Mouse (Mus musculus) embryonic facial prominence, embryonic 11.5 days (tissue): ENCODE results near the gene Blvrb. TPM values are rescaled to one million over a fixed set of nuclear protein-coding genes. Genes with fewer than 3 reads are reported as not detected.

Experiments used
- ATAC-seq: fragments of 200-750 bp; cut with Nextera tagmentation; replicated peaks from 2 replicates; pipeline ENCODE4 v1.8.0; 2017; ENCODE audit warnings: low read depth; ENCODE audit not compliant: insufficient number of reproducible peaks, low FRiP score, low TSS enrichment
- DNase-seq: peaks from one replicate; pipeline ENCODE4 v3.0.0-alpha.2; 2015; ENCODE audit warnings: low spot score
- H3K27ac ChIP-seq: fragments of 300-500 bp; sonication (generic); replicated peaks from 2 replicates; pipeline ENCODE4 v1.5.1; 2014; ENCODE audit warnings: mild to moderate bottlenecking, low read depth, low read length, control low read depth
- H3K27me3 ChIP-seq: fragments of 300-500 bp; sonication (generic); 2 replicates; pipeline ENCODE4 v1.6.1; 2014; ENCODE audit warnings: mild to moderate bottlenecking, low read length, moderate library complexity, mixed read lengths; ENCODE audit not compliant: control insufficient read depth, insufficient read depth
- H3K36me3 ChIP-seq: fragments of 300-500 bp; sonication (generic); replicated peaks from 2 replicates; pipeline ENCODE4 v1.6.1; 2014; ENCODE audit warnings: low read depth, mild to moderate bottlenecking, low read length, moderate library complexity, mixed read lengths; ENCODE audit not compliant: control insufficient read depth, insufficient read depth
- H3K4me1 ChIP-seq: fragments of 300-500 bp; sonication (generic); 2 replicates; pipeline ENCODE4 v1.6.1; 2014; ENCODE audit warnings: low read length, mixed read lengths; ENCODE audit not compliant: control insufficient read depth, insufficient read depth
- H3K4me2 ChIP-seq: fragments of 300-500 bp; sonication (generic); 2 replicates; pipeline ENCODE4 v1.6.1; 2014; ENCODE audit warnings: low read depth, mild to moderate bottlenecking, control low read depth, low read length, moderate library complexity
- H3K4me3 ChIP-seq: fragments of 300-500 bp; sonication (generic); 2 replicates; pipeline ENCODE4 v1.5.1; 2014; ENCODE audit warnings: low read depth, low read length, control low read depth
- H3K9ac ChIP-seq: fragments of 300-500 bp; sonication (generic); replicated peaks from 2 replicates; pipeline ENCODE4 v1.6.1; 2014; ENCODE audit warnings: mild to moderate bottlenecking, control low read depth, low read length
- H3K9me3 ChIP-seq: fragments of 300-500 bp; sonication (generic); replicated peaks from 2 replicates; pipeline ENCODE4 v1.6.1; 2016; ENCODE audit warnings: mild to moderate bottlenecking, low read length, inconsistent platforms, mixed read lengths; ENCODE audit not compliant: control insufficient read depth
- WGBS: fragments of 180-500 bp; shearing (Covaris S2); extraction: QIAGEN DNeasy Blood & Tissue Kit; methylation state at CpG from one replicate; pipeline ENCODE4 v1.1.7; 2014; 5-methylcytosine and 5-hydroxymethylcytosine counted together
- polyA plus RNA-seq: library from polyadenylated mRNA; unstranded; fragments of >200 nt; fragmentation: Nextera tagmentation; extraction: Ambion mirVana; gene quantifications from 2 replicates; pipeline ENCODE4 v1.2.1, GENCODE M21; 2014

The Blvrb gene
- polyA plus RNA-seq, 1 experiment from 2014 or later, result 33.9 TPM

GRCm38 (mm10) chr7:27452206-27452770 lies 4.5 kb downstream of the Blvrb start:
- no peak overlapping the region for H3K4me3 ChIP-seq
- no peaks in the 10 kb centered on the region for H3K4me1 ChIP-seq
- no peaks in the 10 kb centered on the region for H3K36me3 ChIP-seq
- DNase-seq (no peak), ATAC-seq (no peak)
- no peak overlapping the region for H3K4me2 ChIP-seq
- WGBS, result 46% methylated on average over 13 of the region's 13 CpGs
- 0 out of 2 replicates have a peak, but pooled peaks cover 3% of the 10 kb centered on the region for H3K27me3 ChIP-seq
- no peak overlapping the region for H3K9ac ChIP-seq
- H3K27ac ChIP-seq, result no peak overlapping the region
- H3K9me3 ChIP-seq, result no peaks in the 10 kb centered on the region

GRCm38 (mm10) chr7:27454461-27455121 lies 6.8 kb downstream of the Blvrb start:
- ATAC-seq, result no peak
- WGBS, result 72% methylated on average over 10 of the region's 10 CpGs
- Histone ChIP-seq H3K36me3 (no peaks in the 10 kb centered on the region), H3K4me1 (no peaks in the 10 kb centered on the region), H3K9ac (no peak overlapping the region), H3K4me2 (no peak overlapping the region), H3K27me3 (no peaks in the 10 kb centered on the region), H3K9me3 (no peaks in the 10 kb centered on the region), H3K27ac (no peak overlapping the region), H3K4me3 (no peak overlapping the region)
- DNase-seq, result no peak

- no peak overlapping the region for H3K4me2 ChIP-seq
- H3K27me3 ChIP-seq, result no peaks in the 10 kb centered on the region
- DNase-seq (no peak), ATAC-seq (no peak)
- H3K4me3 ChIP-seq, result no peak overlapping the region
- H3K36me3 ChIP-seq, result no peaks in the 10 kb centered on the region
- WGBS, result 85% methylated on average over 3 of the region's 3 CpGs
- H3K9ac ChIP-seq, result no peak overlapping the region
- no peaks in the 10 kb centered on the region for H3K4me1 ChIP-seq
- no peaks in the 10 kb centered on the region for H3K9me3 ChIP-seq
- no peak overlapping the region for H3K27ac ChIP-seq
Observed at GRCm38 (mm10) chr7:27455273-27455672, 7.5 kb downstream of the Blvrb start.

- no peak overlapping the region for H3K4me3 ChIP-seq
- H3K9ac ChIP-seq, result no peak overlapping the region
- no peaks in the 10 kb centered on the region for H3K9me3 ChIP-seq
- no peak for DNase-seq
- H3K27ac ChIP-seq, result no peak overlapping the region
- no peak overlapping the region for H3K4me2 ChIP-seq
- 89% methylated on average over 4 of the region's 4 CpGs for WGBS
- ATAC-seq, result no peak
- no peaks in the 10 kb centered on the region for H3K4me1 ChIP-seq
- H3K36me3 ChIP-seq, result no peaks in the 10 kb centered on the region
- no peaks in the 10 kb centered on the region for H3K27me3 ChIP-seq
Observed at GRCm38 (mm10) chr7:27458614-27459013, 10.8 kb downstream of the Blvrb start.

- H3K36me3 ChIP-seq, result no peaks in the 10 kb centered on the region
- no peaks in the 10 kb centered on the region for H3K9me3 ChIP-seq
- WGBS, result 87% methylated on average over 5 of the region's 5 CpGs
- no peak overlapping the region for H3K4me2 ChIP-seq
- no peak overlapping the region for H3K9ac ChIP-seq
- no peaks in the 10 kb centered on the region for H3K4me1 ChIP-seq
- no peak for ATAC-seq
- no peak for DNase-seq
- H3K27me3 ChIP-seq, result no peaks in the 10 kb centered on the region
- H3K4me3 ChIP-seq, result no peak overlapping the region
- no peak overlapping the region for H3K27ac ChIP-seq
Observed at GRCm38 (mm10) chr7:27459640-27460039, 11.9 kb downstream of the Blvrb start.

- Histone ChIP-seq H3K4me1 (no peaks in the 10 kb centered on the region), H3K27me3 (no peaks in the 10 kb centered on the region), H3K27ac (no peak overlapping the region), H3K4me3 (no peak overlapping the region), H3K9me3 (no peaks in the 10 kb centered on the region), H3K36me3 (no peaks in the 10 kb centered on the region), H3K4me2 (no peak overlapping the region), H3K9ac (no peak overlapping the region)
- ATAC-seq (no peak), DNase-seq (no peak)
- WGBS, result 85% methylated on average over 6 of the region's 6 CpGs
Observed at GRCm38 (mm10) chr7:27460477-27460876, 12.7 kb downstream of the Blvrb start.

GRCm38 (mm10) chr7:27467648-27468047 lies 19.9 kb downstream of the Blvrb start:
- no peak overlapping the region for H3K4me2 ChIP-seq
- H3K27me3 ChIP-seq, result no peaks in the 10 kb centered on the region
- H3K27ac ChIP-seq, result no peak overlapping the region
- no peaks in the 10 kb centered on the region for H3K36me3 ChIP-seq
- 28% methylated on average over 4 of the region's 4 CpGs for WGBS
- no peaks in the 10 kb centered on the region for H3K9me3 ChIP-seq
- no peak for DNase-seq
- no peak overlapping the region for H3K9ac ChIP-seq
- ATAC-seq, result no peak
- H3K4me1 ChIP-seq, result no peaks in the 10 kb centered on the region
- H3K4me3 ChIP-seq, result no peak overlapping the region

GRCm38 (mm10) chr7:27471390-27472120 lies 23.8 kb downstream of the Blvrb start:
- H3K4me1 ChIP-seq, result no peaks in the 10 kb centered on the region
- H3K9me3 ChIP-seq, result no peaks in the 10 kb centered on the region
- H3K27ac ChIP-seq, result no peak overlapping the region
- no peak overlapping the region for H3K9ac ChIP-seq
- H3K36me3 ChIP-seq, result no peaks in the 10 kb centered on the region; the same call in 1 of the 2 replicates
- no peak for DNase-seq
- WGBS, result 90% methylated on average over 11 of the region's 11 CpGs
- no peak overlapping the region for H3K4me3 ChIP-seq
- no peak for ATAC-seq
- H3K27me3 ChIP-seq, result no peaks in the 10 kb centered on the region
- H3K4me2 ChIP-seq, result no peak overlapping the region
